Mouse (Mus musculus) lung, embryonic 16.5 days (tissue): ENCODE data around the gene Slc12a8. TPM values are rescaled to one million over a fixed set of nuclear protein-coding genes. Genes with fewer than 3 reads are reported as not detected.
A peak's percentile ranks its signal among the peaks of the same experiment; 100 is the strongest.

Source experiments
- ATAC-seq: fragments of 200-750 bp; cut with Nextera tagmentation; 2 replicates; pipeline ENCODE4 v1.8.0; 2017; ENCODE audit warnings: low read depth, mild to moderate bottlenecking, moderate library complexity
- H3K27ac ChIP-seq: fragments of 300-500 bp; sonication (generic); 2 replicates; pipeline ENCODE4 v1.5.1; 2014; ENCODE audit warnings: mild to moderate bottlenecking, control low read depth, low read length
- H3K27me3 ChIP-seq: fragments of 300-500 bp; sonication (generic); 2 replicates; pipeline ENCODE4 v1.6.1; 2014; ENCODE audit warnings: low read depth, low read length, mixed read lengths; ENCODE audit not compliant: control insufficient read depth, insufficient read depth
- H3K36me3 ChIP-seq: fragments of 300-500 bp; sonication (generic); 2 replicates; pipeline ENCODE4 v1.6.1; 2014; ENCODE audit warnings: low read length; ENCODE audit not compliant: control insufficient read depth, insufficient read depth
- H3K4me1 ChIP-seq: fragments of 300-500 bp; sonication (generic); replicated peaks from 2 replicates; pipeline ENCODE4 v1.6.1; 2014; ENCODE audit warnings: low read length, mixed read lengths; ENCODE audit not compliant: control insufficient read depth, insufficient read depth
- H3K4me2 ChIP-seq: fragments of 300-500 bp; sonication (generic); 2 replicates; pipeline ENCODE4 v1.6.1; 2014; ENCODE audit warnings: low read depth, low read length, control low read depth
- H3K4me3 ChIP-seq: fragments of 300-500 bp; sonication (generic); 2 replicates; pipeline ENCODE4 v1.5.1; 2014; ENCODE audit warnings: mild to moderate bottlenecking, low read length, control low read depth
- H3K9ac ChIP-seq: fragments of 300-500 bp; sonication (generic); 2 replicates; pipeline ENCODE4 v1.6.1; 2014; ENCODE audit warnings: low read length, control low read depth
- H3K9me3 ChIP-seq: fragments of 300-500 bp; sonication (generic); 2 replicates; pipeline ENCODE4 v1.6.1; 2016; ENCODE audit warnings: low read length; ENCODE audit not compliant: control insufficient read depth
- WGBS: fragments of 180-500 bp; shearing (Covaris S2); extraction: QIAGEN DNeasy Blood & Tissue Kit; methylation state at CpG from one replicate; pipeline ENCODE4 v1.1.7; 2014; 5-methylcytosine and 5-hydroxymethylcytosine counted together
- polyA plus RNA-seq: library from polyadenylated mRNA; unstranded; fragments of >200 nt; fragmentation: Nextera tagmentation; extraction: Ambion mirVana; gene quantifications from 2 replicates; pipeline ENCODE4 v1.2.1, GENCODE M21; 2015

Slc12a8 gene
- polyA plus RNA-seq, 1 experiment from 2014 or later, result 0.39 TPM

DNA sequence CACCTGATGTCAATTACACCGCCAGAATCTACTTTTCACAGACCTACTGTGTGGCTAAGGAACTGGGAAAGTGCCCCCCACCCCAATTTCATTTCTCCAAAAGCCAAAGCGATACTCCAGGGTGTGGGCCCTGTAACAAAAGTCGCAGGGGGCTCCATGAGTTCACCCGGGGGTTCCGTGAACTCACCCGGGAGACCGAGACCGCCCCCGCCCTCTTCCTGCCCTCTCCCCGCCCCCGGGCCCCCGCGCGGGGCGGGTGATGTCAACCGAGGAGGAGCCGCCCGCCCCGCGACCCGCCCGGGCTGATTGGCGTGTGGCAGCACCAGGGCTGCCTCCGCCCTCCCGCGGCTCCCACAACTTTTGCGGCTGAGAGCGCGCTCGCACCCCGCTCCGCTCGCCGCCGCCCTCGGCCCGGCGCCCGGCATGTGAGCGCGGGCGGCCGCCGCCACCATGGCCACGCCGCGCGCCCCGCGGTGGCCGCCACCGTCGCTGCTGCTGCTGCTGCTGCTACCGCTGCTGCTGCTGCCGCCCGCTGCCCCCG, 167.1 kb downstream of the Slc12a8 start, which contains the start of gene Heg1:
Gene Heg1, plus strand, starts transcription at position 209 of the 541 bp plus-strand sequence.
- Histone ChIP-seq H3K9me3 (no peaks in the 10 kb centered on the region), H3K9ac (peak within 1 kb of the TSS; percentile 82), H3K36me3 (no peaks in the 10 kb centered on the region), H3K27me3 (no peaks in the 10 kb centered on the region), H3K4me1 (peaks cover 21% of the 10 kb centered on the region), H3K4me3 (peak within 1 kb of the TSS; percentile 80), H3K27ac (peak within 1 kb of the TSS; percentile 79), H3K4me2 (peak within 1 kb of the TSS; percentile 72)
- 2% methylated on average over 26 of the region's 57 CpGs for WGBS
- peak; percentile 92 for ATAC-seq

DNA sequence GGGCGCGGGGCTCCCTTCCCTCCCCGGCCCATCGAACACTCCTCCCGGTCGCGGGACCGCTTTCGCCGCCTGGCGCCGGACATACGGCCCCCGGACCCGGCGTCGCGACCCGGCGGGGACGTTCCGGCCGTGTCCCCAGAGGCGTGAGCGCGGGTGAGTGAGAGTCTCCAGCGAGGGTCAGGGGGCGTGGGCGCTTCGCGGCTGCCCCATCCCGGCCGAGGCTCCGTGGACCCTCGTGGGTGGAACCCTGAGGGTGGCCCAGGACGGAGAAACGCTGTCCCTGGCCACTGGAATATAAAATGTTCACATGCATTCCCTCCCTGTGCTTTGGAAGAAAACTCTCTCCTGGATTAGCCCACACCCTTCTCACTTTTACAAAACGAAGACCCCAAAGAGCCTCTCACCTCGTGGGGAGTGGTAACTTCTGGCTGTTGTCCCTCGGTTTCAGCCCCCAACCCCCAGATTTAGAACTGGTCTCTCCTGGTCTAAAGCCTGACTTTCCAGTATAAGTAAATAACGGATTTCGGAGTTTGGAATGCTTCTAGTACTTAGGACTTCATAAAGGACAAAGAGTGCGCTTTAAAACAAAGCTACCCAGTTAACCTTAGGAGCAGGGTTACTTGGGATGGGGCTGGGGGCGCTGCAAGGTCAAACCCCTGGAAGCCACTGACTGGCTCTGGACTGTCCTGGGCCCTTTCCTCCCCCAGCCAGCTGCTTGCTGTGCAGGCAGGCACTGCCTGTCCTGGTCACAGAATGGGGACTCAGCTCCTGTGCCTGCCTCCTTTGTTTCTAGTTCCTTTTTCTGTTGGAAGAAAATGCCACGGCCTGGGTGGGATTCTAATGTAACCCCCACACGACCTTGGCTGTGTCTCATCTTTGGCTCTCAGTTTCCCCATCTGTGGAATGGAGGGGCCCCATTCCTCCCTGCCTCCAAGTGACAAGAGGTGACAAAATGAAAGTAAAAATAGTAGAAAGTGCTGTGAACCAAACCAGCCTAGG, 167.9 kb downstream of the Slc12a8 start:
- Histone ChIP-seq H3K27ac (peak overlapping the region; percentile 79), H3K36me3 (no peaks in the 10 kb centered on the region), H3K9ac (peak overlapping the region; percentile 82), H3K27me3 (no peaks in the 10 kb centered on the region), H3K9me3 (no peaks in the 10 kb centered on the region), H3K4me3 (peak overlapping the region; percentile 80), H3K4me1 (peaks cover 21% of the 10 kb centered on the region), H3K4me2 (peak overlapping the region; percentile 72)
- peak; percentile 47 for ATAC-seq
- WGBS, result under 1% methylated on average over 39 of the region's 46 CpGs

DNA sequence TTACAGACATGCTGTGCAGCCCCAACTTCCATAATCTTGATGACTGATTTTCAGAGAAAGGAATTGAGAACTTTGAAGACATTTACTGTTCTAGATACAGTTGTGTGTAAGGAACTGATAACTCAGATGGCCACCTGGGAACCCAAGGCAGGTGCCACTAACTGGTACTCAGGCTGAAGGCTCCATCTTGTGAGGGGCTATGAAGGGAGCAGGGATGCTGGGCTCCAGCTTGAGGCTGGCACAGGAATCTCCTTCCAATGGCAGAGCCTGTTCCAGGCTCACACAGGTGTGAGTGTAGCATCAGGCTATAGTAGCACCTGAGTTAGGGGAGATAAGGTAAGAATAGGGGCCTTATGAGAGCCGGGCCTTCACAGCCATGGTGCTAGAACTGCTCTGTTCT, 168.9 kb downstream of the Slc12a8 start:
- 70% methylated on average over 1 of the region's 1 CpGs for WGBS
- ATAC-seq, result no peak
- H3K4me1 ChIP-seq, result peaks cover 21% of the 10 kb centered on the region

DNA sequence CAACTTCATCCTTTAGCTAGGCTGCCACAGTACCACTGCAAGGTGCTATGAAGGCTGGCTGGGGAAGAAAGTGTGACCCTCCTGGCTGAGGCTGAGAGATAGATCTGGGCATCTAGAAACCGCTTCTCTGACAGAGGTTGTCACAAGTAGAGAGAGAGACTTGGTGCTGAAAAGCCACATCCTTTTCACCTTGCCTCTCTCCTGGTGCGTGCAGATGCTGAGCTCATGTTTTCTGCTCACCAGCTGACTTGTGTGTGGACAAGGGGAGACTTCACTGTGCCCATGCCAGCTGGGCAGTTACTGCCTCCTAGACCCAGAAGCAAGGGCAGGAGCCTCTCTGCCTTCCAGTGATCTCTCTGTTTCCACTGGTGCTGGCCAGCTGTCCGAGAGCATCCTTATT, 170.6 kb downstream of the Slc12a8 start:
- no peaks in the 10 kb centered on the region for H3K27me3 ChIP-seq
- H3K4me2 ChIP-seq, result peak overlapping the region; percentile 72; the same call in 1 of the 2 replicates
- H3K4me3 ChIP-seq, result no peak overlapping the region
- no peaks in the 10 kb centered on the region for H3K36me3 ChIP-seq
- WGBS, result 63% methylated on average over 3 of the region's 3 CpGs
- H3K4me1 ChIP-seq, result peaks cover 21% of the 10 kb centered on the region
- H3K9ac ChIP-seq, result no peak overlapping the region
- ATAC-seq, result no peak
- no peak overlapping the region for H3K27ac ChIP-seq
- H3K9me3 ChIP-seq, result no peaks in the 10 kb centered on the region

More for the DNA sequence above, 168.9 kb downstream of the Slc12a8 start:
- Histone ChIP-seq H3K9ac (peak overlapping the region; percentile 82), H3K27me3 (no peaks in the 10 kb centered on the region), H3K36me3 (no peaks in the 10 kb centered on the region), H3K4me3 (peak overlapping the region; percentile 80), H3K4me2 (peak overlapping the region; percentile 72), H3K27ac (no peak overlapping the region), H3K9me3 (no peaks in the 10 kb centered on the region)

DNA sequence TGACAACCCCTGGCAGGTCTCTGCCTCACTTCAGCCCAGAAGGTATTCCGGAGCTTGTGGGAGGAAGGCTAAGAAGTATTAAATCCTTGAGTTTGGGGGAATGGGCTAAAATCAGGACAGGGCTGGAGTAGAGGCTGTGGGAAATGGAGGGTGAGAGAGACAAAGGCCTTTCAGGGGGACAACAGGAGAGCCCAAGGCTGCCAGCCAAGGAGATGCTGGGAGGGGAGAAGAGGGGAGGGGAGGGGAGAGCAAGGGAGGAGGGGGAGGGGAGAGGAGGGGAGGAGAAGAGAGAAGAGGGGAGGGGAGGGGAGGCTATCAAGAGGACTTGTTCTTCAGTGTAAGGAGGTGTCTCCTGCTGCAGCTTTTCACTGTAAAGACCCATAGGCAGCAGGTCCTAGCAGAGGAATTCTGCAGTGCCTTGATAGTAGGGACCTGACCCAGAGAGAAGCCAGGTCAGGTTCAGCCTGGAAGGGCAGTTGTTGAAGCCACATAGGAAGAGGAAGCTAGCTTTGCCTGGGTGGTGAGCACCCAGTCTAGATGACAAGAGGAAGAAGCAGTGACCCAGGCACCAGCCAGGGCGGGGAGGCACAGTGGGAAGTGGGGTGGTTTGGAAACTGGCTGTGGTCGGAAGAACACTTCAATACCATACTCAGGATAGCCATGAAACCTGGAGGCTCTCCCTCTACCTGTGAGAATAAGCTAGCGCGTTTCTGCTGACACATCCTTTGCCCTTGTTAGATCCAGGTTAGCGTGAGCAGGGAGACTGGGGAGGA, 174.0 kb downstream of the Slc12a8 start:
- 81% methylated on average over 6 of the region's 6 CpGs for WGBS
- Histone ChIP-seq H3K4me3 (no peak overlapping the region), H3K36me3 (no peaks in the 10 kb centered on the region), H3K9ac (no peak overlapping the region), H3K4me1 (peaks cover 14% of the 10 kb centered on the region; the same call in 1 of the 2 replicates), H3K9me3 (no peaks in the 10 kb centered on the region), H3K4me2 (no peak overlapping the region), H3K27ac (no peak overlapping the region), H3K27me3 (no peaks in the 10 kb centered on the region)
- no peak for ATAC-seq

DNA sequence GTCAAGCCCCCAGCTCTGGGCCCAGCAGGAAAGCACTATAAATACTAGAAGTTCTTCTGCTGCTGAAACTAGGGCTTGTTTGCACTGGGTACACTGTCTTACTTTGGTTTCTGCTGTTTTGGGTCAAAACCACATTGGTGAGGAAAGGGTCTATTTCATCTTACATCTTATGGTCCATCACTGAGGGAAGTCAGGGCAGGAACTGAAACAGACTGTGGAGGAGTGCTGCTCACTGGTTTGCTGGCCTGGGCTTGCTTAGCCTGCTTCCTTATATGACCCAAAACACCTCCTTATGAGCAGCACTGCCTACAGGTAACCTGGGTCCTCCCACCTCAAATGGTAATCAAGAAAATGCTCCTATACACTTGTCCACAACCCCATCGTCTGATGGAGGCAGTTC, 176.4 kb downstream of the Slc12a8 start:
- WGBS, result 81% methylated on average over 1 of the region's 1 CpGs
- Histone ChIP-seq H3K9ac (no peak overlapping the region), H3K27ac (no peak overlapping the region), H3K4me3 (no peak overlapping the region), H3K36me3 (no peaks in the 10 kb centered on the region), H3K4me1 (peaks cover 19% of the 10 kb centered on the region), H3K27me3 (no peaks in the 10 kb centered on the region), H3K9me3 (no peaks in the 10 kb centered on the region), H3K4me2 (no peak overlapping the region)
- ATAC-seq, result no peak

DNA sequence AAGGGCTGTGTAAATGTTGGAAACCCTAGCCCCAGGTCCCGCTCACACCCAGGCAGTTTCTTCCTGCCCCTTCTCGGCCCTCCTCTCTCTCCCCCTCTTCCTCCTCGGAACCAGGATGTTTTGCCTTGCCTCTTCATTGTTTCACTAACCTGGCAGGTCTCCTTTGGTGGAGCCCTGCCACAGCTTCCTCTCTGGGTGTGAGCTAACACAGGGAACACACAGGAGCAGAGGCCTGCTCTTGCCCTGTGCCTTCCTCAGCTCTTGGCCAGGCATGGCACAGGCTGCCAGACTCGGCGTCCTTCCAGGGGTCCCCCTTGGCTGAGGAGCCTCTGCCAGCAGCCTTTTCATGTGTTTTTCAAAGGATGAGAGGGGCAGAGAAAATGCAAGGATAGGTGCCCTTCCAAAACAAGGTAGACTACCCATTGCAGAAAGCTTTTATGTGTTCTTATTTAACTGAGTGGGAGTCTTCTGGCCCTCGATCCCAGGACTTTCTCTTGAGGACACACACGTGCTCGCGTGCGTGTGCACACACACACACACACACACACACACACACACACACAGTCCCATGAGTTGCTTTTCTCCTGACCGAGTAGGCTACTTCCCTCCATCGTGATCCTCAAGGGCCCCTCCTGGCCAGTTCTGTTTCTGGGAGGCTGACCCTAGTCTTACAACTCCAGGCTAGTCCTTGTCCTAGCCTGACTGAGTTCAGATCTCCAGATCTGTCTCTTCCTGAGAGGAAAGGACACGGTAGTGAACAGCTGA, 179.9 kb downstream of the Slc12a8 start:
- no peak overlapping the region for H3K4me3 ChIP-seq
- peak overlapping the region; percentile 81 for H3K27ac ChIP-seq
- no peak overlapping the region for H3K4me2 ChIP-seq
- H3K36me3 ChIP-seq, result no peaks in the 10 kb centered on the region
- 62% methylated on average over 13 of the region's 13 CpGs for WGBS
- H3K9me3 ChIP-seq, result no peaks in the 10 kb centered on the region
- 0 out of 2 replicates have a peak overlapping the region, but pooled peaks have one; percentile 5 for H3K9ac ChIP-seq
- ATAC-seq, result peak; percentile 69
- H3K27me3 ChIP-seq, result no peaks in the 10 kb centered on the region
- H3K4me1 ChIP-seq, result peaks cover 21% of the 10 kb centered on the region

DNA sequence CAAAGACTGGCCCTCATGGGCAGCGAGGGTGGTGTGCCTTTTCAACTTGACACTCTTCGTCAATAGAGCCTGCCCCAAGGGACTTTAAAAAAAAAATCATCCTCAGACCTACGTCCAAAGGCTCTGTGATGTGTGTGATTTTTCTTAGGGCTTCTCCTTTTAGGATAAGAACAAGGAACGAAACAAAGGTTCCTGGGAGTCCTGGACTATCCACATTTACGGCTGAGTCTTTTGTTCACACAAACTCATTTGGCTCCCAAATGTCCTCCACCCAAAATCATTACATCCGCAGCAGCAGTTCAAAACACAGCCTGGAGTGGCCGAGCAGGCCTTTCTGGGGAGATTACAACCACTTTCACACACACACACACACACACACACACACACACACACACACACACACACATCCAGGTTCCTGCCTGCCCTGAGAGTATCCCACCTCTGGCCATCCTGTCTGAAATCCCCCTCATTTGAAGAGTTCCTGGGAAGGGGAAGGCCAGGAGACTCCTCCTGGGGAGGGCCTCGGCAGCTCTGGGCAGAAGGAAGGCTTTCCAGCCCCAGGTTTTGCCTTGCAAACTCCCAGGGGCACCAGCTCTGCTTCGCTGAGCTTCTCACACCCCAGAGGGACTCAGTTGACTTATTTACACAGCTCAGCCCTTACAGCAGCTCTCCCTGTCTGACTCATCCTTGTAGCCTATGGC, 180.6 kb downstream of the Slc12a8 start:
- no peaks in the 10 kb centered on the region for H3K9me3 ChIP-seq
- H3K4me2 ChIP-seq, result no peak overlapping the region; the same call in 1 of the 2 replicates
- peak overlapping the region; percentile 46; the same call in 1 of the 2 replicates for H3K9ac ChIP-seq
- WGBS, result 42% methylated on average over 9 of the region's 9 CpGs
- H3K27ac ChIP-seq, result peak overlapping the region; percentile 81
- no peak overlapping the region for H3K4me3 ChIP-seq
- no peaks in the 10 kb centered on the region for H3K27me3 ChIP-seq
- ATAC-seq, result peak; percentile 27; the same call in 1 of the 2 replicates
- H3K4me1 ChIP-seq, result peaks cover 21% of the 10 kb centered on the region
- no peaks in the 10 kb centered on the region for H3K36me3 ChIP-seq
